Mouse (Mus musculus) layer of hippocampus, adult 11-12 months (tissue): Measurements from ENCODE around the gene Klf3.

Experiments
- DNase-seq: peaks from one replicate; pipeline ENCODE4 v3.0.0; 2022; ENCODE audit warnings: low spot score

Gene Klf3

GRCm38 (mm10) chr5:64802795-64803719 is at the start of gene Klf3:
Klf3 (plus strand) TSS chr5:64803388.
- peak; percentile 86 for DNase-seq

- DNase-seq = no peak
These were observed 40.9 kb upstream of the Klf3 start for GRCm38 (mm10) chr5:64762295-64762694.

GRCm38 (mm10) chr5:64764452-64764851 is 38.7 kb upstream of the Klf3 start:
- no peak for DNase-seq

- DNase-seq = no peak
These were observed 37.4 kb upstream of the Klf3 start for GRCm38 (mm10) chr5:64765765-64766164.

GRCm38 (mm10) chr5:64766626-64767025 is 36.6 kb upstream of the Klf3 start:
- DNase-seq = no peak

GRCm38 (mm10) chr5:64771619-64772018 is 31.6 kb upstream of the Klf3 start:
- DNase-seq = no peak

GRCm38 (mm10) chr5:64778211-64778610 is 25.0 kb upstream of the Klf3 start:
- DNase-seq = no peak

- DNase-seq = no peak
These were observed 23.9 kb upstream of the Klf3 start for GRCm38 (mm10) chr5:64779285-64779684.

- peak; percentile 14 for DNase-seq
These were observed 22.4 kb upstream of the Klf3 start for GRCm38 (mm10) chr5:64780778-64781177.

GRCm38 (mm10) chr5:64788175-64788574 is 15.0 kb upstream of the Klf3 start:
- no peak for DNase-seq

GRCm38 (mm10) chr5:64798209-64798608 is 5.0 kb upstream of the Klf3 start:
- no peak for DNase-seq

GRCm38 (mm10) chr5:64801545-64801944 is 1.6 kb upstream of the Klf3 start:
- no peak for DNase-seq

GRCm38 (mm10) chr5:64802143-64802542 is 1.0 kb upstream of the Klf3 start:
- DNase-seq = no peak

- peak; percentile 43 for DNase-seq
These were observed 703 bp downstream of the Klf3 start for GRCm38 (mm10) chr5:64803720-64804462.

- DNase-seq = no peak
These were observed 2.1 kb downstream of the Klf3 start for GRCm38 (mm10) chr5:64805131-64805872.

- DNase-seq = peak; percentile 51
These were observed 2.8 kb downstream of the Klf3 start for GRCm38 (mm10) chr5:64805873-64806505.

- DNase-seq = no peak
These were observed 3.4 kb downstream of the Klf3 start for GRCm38 (mm10) chr5:64806600-64806999.

GRCm38 (mm10) chr5:64807159-64807558 is 4.0 kb downstream of the Klf3 start:
- no peak for DNase-seq

GRCm38 (mm10) chr5:64807603-64808002 is 4.4 kb downstream of the Klf3 start:
- no peak for DNase-seq

GRCm38 (mm10) chr5:64808106-64809010 is 5.2 kb downstream of the Klf3 start:
- no peak for DNase-seq

- no peak for DNase-seq
These were observed 6.1 kb downstream of the Klf3 start for GRCm38 (mm10) chr5:64809257-64809656.
